Mouse (Mus musculus): Measurements from ENCODE around the gene Slc44a5. TPM values are rescaled to one million over a fixed set of nuclear protein-coding genes. Genes with fewer than 3 reads are reported as not detected.
"Not testable (repeated sequence)": the region's sequence is repeated elsewhere in the genome, so short reads cannot be mapped to it uniquely, and the experiment has no call there.

Gene Slc44a5
- polyA plus RNA-seq, 1 experiment from 2014 or later = 9.9 TPM

- no peaks in the 10 kb centered on the region for H3K9me3 ChIP-seq
- no peak overlapping the region for H3K4me2 ChIP-seq
- 89% methylated on average over 2 of the region's 2 CpGs for WGBS
- H3K27ac ChIP-seq = no peak overlapping the region
- no peak overlapping the region for H3K4me3 ChIP-seq
- no peak overlapping the region for H3K9ac ChIP-seq
- peaks cover 10% of the 10 kb centered on the region for H3K4me1 ChIP-seq
- H3K36me3 ChIP-seq (replicated peaks) = no peaks in the 10 kb centered on the region
- ATAC-seq (replicated peaks) = no peak
- H3K27me3 ChIP-seq (replicated peaks) = no peaks in the 10 kb centered on the region
Measured at GRCm38 (mm10) chr3:154212551-154212950, 239.3 kb downstream of the Slc44a5 start.

DNA sequence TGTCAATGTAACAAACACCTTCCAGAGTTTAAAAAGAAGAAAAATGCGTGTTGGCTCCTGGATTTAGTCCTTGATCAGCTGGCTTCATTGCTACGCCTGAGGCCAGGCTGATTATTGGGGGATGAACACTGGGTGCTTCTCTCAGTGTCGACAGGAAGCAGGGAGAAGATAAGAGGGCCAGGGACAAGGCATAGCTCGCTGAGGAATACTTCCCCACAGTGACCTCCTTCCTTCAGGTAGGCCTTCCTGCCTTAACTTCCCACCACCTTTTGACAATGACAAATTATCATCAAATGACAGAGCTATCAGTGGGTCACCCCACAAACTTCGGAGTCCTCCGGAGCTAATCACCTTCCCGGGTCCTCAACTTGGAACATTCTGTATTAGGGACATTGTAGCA lies 242.1 kb downstream of the Slc44a5 start:
- 80% methylated on average over 7 of the region's 7 CpGs for WGBS
- ATAC-seq (replicated peaks) = no peak
- no peaks in the 10 kb centered on the region for H3K27me3 ChIP-seq (replicated peaks)
- no peaks in the 10 kb centered on the region for H3K4me1 ChIP-seq
- no peaks in the 10 kb centered on the region for H3K9me3 ChIP-seq
- no peak overlapping the region for H3K9ac ChIP-seq
- H3K27ac ChIP-seq = no peak overlapping the region
- no peak overlapping the region for H3K4me2 ChIP-seq
- no peak overlapping the region for H3K4me3 ChIP-seq
- H3K36me3 ChIP-seq (replicated peaks) = no peaks in the 10 kb centered on the region

DNA sequence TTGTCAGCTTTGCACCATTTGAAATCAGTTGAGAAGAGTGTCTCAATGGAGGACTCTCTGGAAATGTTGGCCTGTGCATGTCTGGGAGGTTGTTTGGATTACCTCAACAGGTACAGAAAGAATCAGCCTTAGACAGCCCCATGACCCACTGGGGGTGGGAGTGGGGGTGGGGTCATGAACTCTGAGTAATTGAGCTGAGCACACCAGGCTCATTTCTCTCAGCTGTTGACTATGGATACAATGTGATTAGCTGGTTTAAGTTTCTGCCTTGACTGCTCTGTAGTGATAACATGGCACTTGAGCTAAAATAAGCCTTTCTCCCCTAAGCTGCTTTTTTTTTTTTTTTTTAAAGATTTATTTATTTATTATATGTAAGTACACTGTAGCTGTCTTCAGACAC lies 242.5 kb downstream of the Slc44a5 start:
- Histone ChIP-seq H3K4me2 (no peak overlapping the region), H3K4me3 (no peak overlapping the region), H3K9ac (no peak overlapping the region), H3K36me3 (replicated peaks) (no peaks in the 10 kb centered on the region), H3K9me3 (no peaks in the 10 kb centered on the region), H3K4me1 (no peaks in the 10 kb centered on the region), H3K27ac (no peak overlapping the region), H3K27me3 (replicated peaks) (no peaks in the 10 kb centered on the region)
- no peak for ATAC-seq (replicated peaks)

DNA sequence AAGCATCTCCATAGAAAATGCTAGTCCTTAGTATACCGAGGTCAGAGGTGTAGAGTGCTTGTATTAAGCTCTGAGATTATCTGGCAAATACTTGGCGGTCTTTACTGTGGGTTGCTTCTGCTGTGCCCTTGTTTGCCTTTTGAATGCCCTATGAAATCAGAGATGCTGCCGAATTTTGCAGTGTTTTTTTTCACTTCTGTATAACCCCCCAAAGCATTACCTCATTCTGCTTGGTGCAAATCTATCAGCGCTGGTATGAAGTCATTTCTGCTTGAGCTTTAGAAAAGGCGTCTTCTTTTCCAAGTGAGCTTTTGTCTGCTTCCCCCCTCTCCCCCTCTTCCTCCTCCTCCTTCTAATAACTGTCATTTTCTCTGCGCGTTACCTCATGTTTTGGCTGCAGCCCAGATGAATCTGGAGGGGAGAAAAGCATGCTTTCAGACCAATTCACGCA lies 248.9 kb downstream of the Slc44a5 start:
- no peaks in the 10 kb centered on the region for H3K36me3 ChIP-seq (replicated peaks)
- H3K4me3 ChIP-seq = no peak overlapping the region
- H3K4me2 ChIP-seq = peak overlapping the region; percentile 17; the same call in 1 of the 2 replicates
- WGBS = 31% methylated on average over 8 of the region's 8 CpGs
- peak; percentile 60; the same call in 1 of the 2 replicates for ATAC-seq (replicated peaks)
- H3K9ac ChIP-seq = no peak overlapping the region
- no peaks in the 10 kb centered on the region for H3K9me3 ChIP-seq
- H3K27me3 ChIP-seq (replicated peaks) = no peaks in the 10 kb centered on the region
- peak overlapping the region; percentile 65 for H3K27ac ChIP-seq
- peaks cover 15% of the 10 kb centered on the region for H3K4me1 ChIP-seq

- no peak overlapping the region for H3K4me3 ChIP-seq
- no peaks in the 10 kb centered on the region for H3K27me3 ChIP-seq (replicated peaks)
- ATAC-seq (replicated peaks) = no peak; the same call in 1 of the 2 replicates
- no peak overlapping the region for H3K9ac ChIP-seq
- H3K4me2 ChIP-seq = peak overlapping the region; percentile 17; the same call in 1 of the 2 replicates
- H3K27ac ChIP-seq = peak overlapping the region; percentile 65
- no peaks in the 10 kb centered on the region for H3K9me3 ChIP-seq
- H3K4me1 ChIP-seq = peaks cover 15% of the 10 kb centered on the region
- 37% methylated on average over 4 of the region's 4 CpGs for WGBS
- H3K36me3 ChIP-seq (replicated peaks) = no peaks in the 10 kb centered on the region
Measured at GRCm38 (mm10) chr3:154222688-154223087, 249.5 kb downstream of the Slc44a5 start.

GRCm38 (mm10) chr3:154226100-154226752 lies 253.0 kb downstream of the Slc44a5 start:
- H3K4me2 ChIP-seq = no peak overlapping the region
- whole genome bisulfite sequencing = 51% methylated on average over 10 of the region's 10 CpGs
- no peaks in the 10 kb centered on the region for H3K36me3 ChIP-seq (replicated peaks)

GRCm38 (mm10) chr3:154244932-154245331 lies 271.7 kb downstream of the Slc44a5 start:
- H3K27me3 ChIP-seq (replicated peaks) = no peaks in the 10 kb centered on the region

More at GRCm38 (mm10) chr3:154226100-154226752, 253.0 kb downstream of the Slc44a5 start:
- ATAC-seq (replicated peaks) = peak; percentile 77
- Histone ChIP-seq H3K9me3 (no peaks in the 10 kb centered on the region), H3K9ac (no peak overlapping the region), H3K4me1 (peaks cover 15% of the 10 kb centered on the region), H3K27me3 (replicated peaks) (no peaks in the 10 kb centered on the region), H3K4me3 (no peak overlapping the region), H3K27ac (no peak overlapping the region)

GRCm38 (mm10) chr3:154251486-154251885 lies 278.2 kb downstream of the Slc44a5 start:
- no peaks in the 10 kb centered on the region for H3K9me3 ChIP-seq
- no peaks in the 10 kb centered on the region for H3K27me3 ChIP-seq (replicated peaks)
- ATAC-seq (replicated peaks) = no peak
- 0 out of 2 replicates have a peak, but pooled peaks cover 5% of the 10 kb centered on the region for H3K36me3 ChIP-seq (replicated peaks)
- H3K4me2 ChIP-seq = no peak overlapping the region
- no peak overlapping the region for H3K4me3 ChIP-seq
- H3K4me1 ChIP-seq = no peaks in the 10 kb centered on the region
- 94% methylated on average over 2 of the region's 2 CpGs for WGBS
- no peak overlapping the region for H3K27ac ChIP-seq
- H3K9ac ChIP-seq = no peak overlapping the region

More at GRCm38 (mm10) chr3:154244932-154245331, 271.7 kb downstream of the Slc44a5 start:
- no peak for ATAC-seq (replicated peaks)
- H3K4me3 ChIP-seq = no peak overlapping the region
- no peak overlapping the region for H3K27ac ChIP-seq
- H3K9me3 ChIP-seq = no peaks in the 10 kb centered on the region
- H3K36me3 ChIP-seq (replicated peaks) = 0 out of 2 replicates have a peak, but pooled peaks cover 5% of the 10 kb centered on the region
- 100% methylated on average over 1 of the region's 1 CpGs for WGBS
- no peaks in the 10 kb centered on the region for H3K4me1 ChIP-seq
- H3K4me2 ChIP-seq = no peak overlapping the region
- no peak overlapping the region for H3K9ac ChIP-seq

GRCm38 (mm10) chr3:154252219-154252618 lies 279.0 kb downstream of the Slc44a5 start:
- ATAC-seq (replicated peaks) = no peak

DNA sequence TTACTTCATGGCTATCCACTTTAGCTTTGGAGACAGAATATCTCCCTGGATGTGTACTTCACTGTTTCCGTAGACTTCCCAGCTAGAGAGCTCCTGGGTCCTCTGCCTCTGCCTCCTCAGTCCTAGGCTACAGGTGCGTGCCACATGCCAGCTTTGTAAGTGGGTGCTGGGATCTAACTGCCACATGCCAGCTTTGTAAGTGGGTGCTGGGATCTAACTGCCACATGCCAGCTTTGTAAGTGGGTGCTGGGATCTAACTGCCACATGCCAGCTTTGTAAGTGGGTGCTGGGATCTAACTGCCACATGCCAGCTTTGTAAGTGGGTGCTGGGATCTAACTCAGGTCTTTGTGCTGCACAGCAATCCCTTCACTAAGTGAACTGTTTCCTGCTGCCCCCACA lies 281.0 kb downstream of the Slc44a5 start:
- not testable (repeated sequence) for H3K4me3 ChIP-seq; ATAC-seq (replicated peaks); H3K9me3 ChIP-seq; H3K4me1 ChIP-seq; H3K27ac ChIP-seq; H3K4me2 ChIP-seq; H3K36me3 ChIP-seq (replicated peaks); H3K27me3 ChIP-seq (replicated peaks); H3K9ac ChIP-seq
- WGBS = 95% methylated on average over 2 of the region's 2 CpGs

More at GRCm38 (mm10) chr3:154252219-154252618, 279.0 kb downstream of the Slc44a5 start:
- H3K4me3 ChIP-seq = no peak overlapping the region
- H3K9ac ChIP-seq = no peak overlapping the region
- H3K27ac ChIP-seq = no peak overlapping the region
- no peak overlapping the region for H3K4me2 ChIP-seq
- H3K4me1 ChIP-seq = no peaks in the 10 kb centered on the region
- H3K27me3 ChIP-seq (replicated peaks) = no peaks in the 10 kb centered on the region
- 0 out of 2 replicates have a peak, but pooled peaks cover 4% of the 10 kb centered on the region for H3K36me3 ChIP-seq (replicated peaks)
- WGBS = 75% methylated on average over 10 of the region's 10 CpGs
- no peaks in the 10 kb centered on the region for H3K9me3 ChIP-seq

GRCm38 (mm10) chr3:154257312-154257711 lies 284.1 kb downstream of the Slc44a5 start:
- H3K36me3 ChIP-seq (replicated peaks) = no peaks in the 10 kb centered on the region
- H3K27me3 ChIP-seq (replicated peaks) = no peaks in the 10 kb centered on the region
- H3K4me1 ChIP-seq = no peaks in the 10 kb centered on the region
- no peaks in the 10 kb centered on the region for H3K9me3 ChIP-seq
- H3K27ac ChIP-seq = no peak overlapping the region
- no peak overlapping the region for H3K4me3 ChIP-seq
- H3K9ac ChIP-seq = no peak overlapping the region
- no peak for ATAC-seq (replicated peaks)
- no peak overlapping the region for H3K4me2 ChIP-seq

DNA sequence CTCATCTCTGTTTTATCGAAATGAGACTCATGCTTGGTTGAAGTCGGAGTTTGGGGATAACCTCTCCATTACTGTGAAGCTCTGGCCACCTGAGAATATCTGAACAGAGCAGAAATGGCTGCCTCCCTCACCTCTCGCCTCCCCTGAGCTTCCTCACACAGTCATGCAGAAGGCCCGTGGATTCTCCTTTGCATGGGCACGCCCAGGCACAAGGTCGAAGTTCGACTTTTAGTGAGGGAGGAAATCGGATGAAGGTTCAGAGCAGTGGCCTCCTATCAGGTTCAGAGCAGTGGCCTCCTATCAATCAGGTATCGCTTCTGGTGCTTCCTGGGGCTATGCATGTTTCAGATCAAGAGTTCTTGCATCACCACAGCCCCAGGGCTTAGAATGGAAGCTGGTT lies 295.1 kb downstream of the Slc44a5 start:
- Histone ChIP-seq H3K4me3 (no peak overlapping the region), H3K4me2 (no peak overlapping the region), H3K4me1 (peaks cover 3% of the 10 kb centered on the region), H3K27ac (no peak overlapping the region), H3K9ac (no peak overlapping the region), H3K9me3 (no peaks in the 10 kb centered on the region), H3K27me3 (replicated peaks) (no peaks in the 10 kb centered on the region), H3K36me3 (replicated peaks) (no peaks in the 10 kb centered on the region)
- 85% methylated on average over 9 of the region's 9 CpGs for WGBS
- no peak for ATAC-seq (replicated peaks)

DNA sequence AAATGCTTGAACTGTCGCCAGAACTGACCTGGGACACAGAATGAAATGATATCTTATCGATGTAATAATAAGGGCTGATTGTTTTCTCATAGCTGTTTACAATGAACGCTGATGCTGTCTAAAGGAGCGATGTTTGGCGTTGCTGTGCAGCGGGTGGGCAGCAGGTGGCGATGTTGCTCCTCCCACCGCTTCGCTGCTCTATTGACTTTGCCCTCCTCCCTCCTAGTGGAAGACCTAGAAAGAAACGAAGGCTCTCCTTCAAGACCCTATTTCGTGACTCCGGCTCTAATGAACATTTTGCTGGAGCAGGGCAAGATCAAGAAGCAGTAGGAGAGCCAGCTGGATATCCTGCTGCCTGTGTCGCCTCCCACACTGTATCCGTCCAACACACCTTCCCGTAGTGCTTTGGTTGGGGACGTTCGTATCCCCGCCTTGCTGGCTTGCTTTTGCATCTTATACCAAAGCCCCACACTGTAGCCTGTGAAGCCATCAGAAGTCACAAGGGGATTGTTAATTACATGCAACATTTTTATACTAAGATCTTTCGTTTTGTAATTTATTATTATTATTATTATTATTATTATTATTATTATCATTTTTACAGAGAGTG lies 296.6 kb downstream of the Slc44a5 start:
- Histone ChIP-seq H3K9ac (no peak overlapping the region), H3K36me3 (replicated peaks) (no peaks in the 10 kb centered on the region), H3K27ac (no peak overlapping the region), H3K27me3 (replicated peaks) (no peaks in the 10 kb centered on the region), H3K9me3 (no peaks in the 10 kb centered on the region), H3K4me2 (peak overlapping the region; percentile 61), H3K4me3 (peak overlapping the region; percentile 31), H3K4me1 (peaks cover 3% of the 10 kb centered on the region)
- WGBS = 12% methylated on average over 19 of the region's 19 CpGs
- ATAC-seq (replicated peaks) = peak; percentile 89

Data from midbrain, embryonic 15.5 days (tissue).